Mouse (Mus musculus) left cerebral cortex, postnatal 4 days (tissue): ENCODE results near the gene Pum2. TPM values are rescaled to one million over a fixed set of nuclear protein-coding genes. Genes with fewer than 3 reads are reported as not detected.
"Not testable (repeated sequence)": the region's sequence is repeated elsewhere in the genome, so short reads cannot be mapped to it uniquely, and the experiment has no call there.

Source experiments
- DNase-seq: peaks from one replicate; pipeline ENCODE4 v3.0.0-alpha.2; 2022
- intact Hi-C: fragments of 180-260 bp; cut with DNase I; formaldehyde crosslinking; loops from one replicate; pipeline ENCODE4 v1.15.1; 2025
- total RNA-seq, 2 experiments: library from RNA; stranded (reverse); gene quantifications; 2 replicates each; pipeline ENCODE4 v1.2.3; 2021

The Pum2 gene
- total RNA-seq = 100 to 1,000 TPM; 183 to 192 TPM

DNA sequence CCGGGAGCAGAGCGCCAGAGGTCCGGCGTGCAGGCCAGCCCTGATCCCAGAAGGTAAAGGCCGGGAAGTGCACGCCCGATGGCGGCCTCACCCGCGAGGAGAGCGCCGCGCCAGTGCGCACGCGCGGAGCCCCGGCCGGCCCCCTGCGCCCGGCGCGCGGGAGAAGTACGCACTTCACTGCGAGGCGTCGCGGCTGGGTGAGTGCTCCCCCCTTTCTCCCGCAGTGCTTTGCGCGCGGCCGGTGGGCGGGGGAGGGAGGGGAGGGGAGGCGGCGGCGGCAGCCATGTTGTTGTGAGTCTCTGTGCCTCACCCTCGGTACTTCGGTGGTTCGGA is at the start of gene Pum2:
Pum2 (plus strand) TSS at position 161 of the 333 bp plus-strand sequence.
- intact Hi-C loops = no loop called here
- peak; percentile 97 for DNase-seq

DNA sequence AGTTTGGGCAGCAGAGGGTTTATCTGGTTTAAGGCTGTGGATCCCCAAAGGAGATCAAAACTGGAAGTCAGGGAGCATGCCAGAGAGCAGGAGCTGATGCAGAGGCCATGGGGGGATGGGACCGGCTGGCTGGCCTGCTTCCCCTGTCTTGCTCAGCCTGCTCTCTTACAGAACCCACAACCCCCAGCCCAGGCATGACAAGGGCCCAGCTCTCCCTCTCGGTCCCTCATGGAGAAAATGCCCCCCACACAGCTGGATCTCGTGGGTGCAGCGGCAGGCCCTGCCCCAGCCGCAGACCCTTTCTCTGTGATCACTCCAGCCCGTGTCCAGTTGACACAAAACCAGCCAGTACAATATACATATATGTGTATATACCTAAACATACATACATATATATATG is 44.4 kb upstream of the Pum2 start:
- intact Hi-C loops = no loop called here
- DNase-seq = no peak

- intact Hi-C loops = no loop called here
- DNase-seq = no peak
These were observed 42.2 kb upstream of the Pum2 start for GRCm38 (mm10) chr12:8631691-8632090.

DNA sequence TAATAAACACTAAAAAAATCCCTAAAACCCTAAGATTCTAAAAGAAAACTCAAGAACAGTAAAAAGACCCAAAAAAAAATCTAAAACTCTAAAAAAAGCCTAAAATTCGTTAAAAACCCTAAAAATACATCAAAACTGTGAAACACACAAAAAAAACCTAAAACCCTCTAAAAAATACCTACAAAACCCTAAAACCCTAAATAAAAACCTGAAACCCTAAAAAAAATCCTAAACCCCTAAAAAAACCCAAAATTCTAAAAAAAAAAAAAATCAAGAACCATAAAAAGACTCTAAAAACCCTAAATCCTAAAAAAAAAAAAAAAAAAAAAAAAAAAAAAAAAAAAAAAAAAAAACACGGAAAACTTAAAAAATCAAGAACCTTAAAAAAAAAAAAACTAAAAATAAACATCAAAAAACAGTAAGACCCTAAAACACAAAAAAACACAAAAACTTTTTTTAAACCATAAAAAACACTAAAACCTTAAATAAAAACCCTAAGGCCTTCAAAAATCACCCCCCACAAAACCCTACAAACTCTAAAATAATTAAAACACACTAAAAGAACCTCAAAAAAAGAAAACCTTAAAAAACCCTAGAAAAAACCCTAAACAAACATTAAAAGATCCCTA is 41.1 kb upstream of the Pum2 start:
- intact Hi-C loops = no loop called here

GRCm38 (mm10) chr12:8634306-8634705 is 39.6 kb upstream of the Pum2 start:
- intact Hi-C loops = no loop called here
- DNase-seq = no peak

More for the DNA sequence above, 41.1 kb upstream of the Pum2 start:
- DNase-seq = no peak

GRCm38 (mm10) chr12:8635546-8635945 is 38.4 kb upstream of the Pum2 start:
- no peak for DNase-seq
- intact Hi-C loops = no loop called here

GRCm38 (mm10) chr12:8636945-8637344 is 37.0 kb upstream of the Pum2 start:
- intact Hi-C loops = no loop called here
- no peak for DNase-seq

GRCm38 (mm10) chr12:8638411-8639087 is 35.4 kb upstream of the Pum2 start:
- intact Hi-C loops = not testable (repeated sequence)
- peak; percentile 64 for DNase-seq

DNA sequence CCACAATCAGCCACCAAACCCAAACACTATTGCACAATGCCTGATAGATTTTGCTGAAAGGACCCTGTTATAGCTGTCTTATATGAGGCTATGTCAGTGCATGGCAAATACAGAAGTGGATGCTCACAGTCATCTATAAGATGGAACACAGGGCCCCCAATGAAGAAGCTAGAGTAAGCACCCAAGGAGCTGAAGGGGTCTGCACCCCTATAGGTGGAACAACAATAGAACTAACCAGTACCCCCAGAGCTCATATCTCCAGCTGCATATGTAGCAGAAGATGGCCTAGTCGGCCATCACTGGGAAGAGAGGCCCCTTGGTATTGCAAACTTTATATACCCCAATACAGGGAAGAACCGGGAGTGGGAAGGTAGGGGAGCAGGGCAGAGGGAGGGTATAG is 33.7 kb upstream of the Pum2 start:
- intact Hi-C loops = not testable (repeated sequence)

DNA sequence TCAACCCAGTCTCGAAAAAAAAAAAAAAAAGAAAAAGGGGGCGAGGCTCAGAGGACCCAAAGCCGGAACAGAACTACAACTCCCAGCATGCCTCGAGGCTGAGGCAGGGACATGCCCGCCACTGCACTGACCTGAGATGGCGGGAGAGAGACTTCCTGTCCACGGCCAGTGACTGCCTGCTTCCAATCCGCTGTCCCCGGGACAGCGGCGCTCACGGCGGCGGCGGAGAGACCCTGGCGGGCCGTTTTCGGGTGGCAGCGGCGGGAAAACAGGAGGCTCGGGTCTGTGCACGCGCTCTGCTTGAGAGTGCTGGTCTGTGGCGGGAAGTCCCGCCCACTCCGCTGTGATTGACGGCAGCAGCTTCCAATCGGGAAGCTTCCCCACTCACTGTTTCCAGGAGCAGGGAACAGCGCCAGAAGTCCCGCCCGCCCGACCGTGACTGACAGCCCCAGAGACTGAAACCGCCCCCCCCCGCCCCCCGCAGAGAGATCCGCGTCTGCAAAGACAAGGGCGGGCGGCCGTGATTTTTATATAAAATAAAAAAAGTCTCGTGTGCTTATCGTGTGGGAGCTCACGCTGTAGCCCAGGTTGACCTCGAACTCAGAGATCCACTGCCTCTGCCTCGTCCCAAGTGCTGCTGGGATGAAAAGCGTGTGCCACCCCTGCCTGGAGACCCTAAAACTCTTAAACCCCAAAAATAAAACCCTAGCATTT is 33.1 kb upstream of the Pum2 start:
- intact Hi-C loops = no loop called here

More for the DNA sequence above, 33.7 kb upstream of the Pum2 start:
- not testable (repeated sequence) for DNase-seq

GRCm38 (mm10) chr12:8641425-8641735 is 32.6 kb upstream of the Pum2 start:
- DNase-seq = peak; percentile 23
- intact Hi-C loops = no loop called here

More for the DNA sequence above, 33.1 kb upstream of the Pum2 start:
- DNase-seq = peak; percentile 99

GRCm38 (mm10) chr12:8648211-8648610 is 25.7 kb upstream of the Pum2 start:
- DNase-seq, intact Hi-C loops: not testable (repeated sequence)

DNA sequence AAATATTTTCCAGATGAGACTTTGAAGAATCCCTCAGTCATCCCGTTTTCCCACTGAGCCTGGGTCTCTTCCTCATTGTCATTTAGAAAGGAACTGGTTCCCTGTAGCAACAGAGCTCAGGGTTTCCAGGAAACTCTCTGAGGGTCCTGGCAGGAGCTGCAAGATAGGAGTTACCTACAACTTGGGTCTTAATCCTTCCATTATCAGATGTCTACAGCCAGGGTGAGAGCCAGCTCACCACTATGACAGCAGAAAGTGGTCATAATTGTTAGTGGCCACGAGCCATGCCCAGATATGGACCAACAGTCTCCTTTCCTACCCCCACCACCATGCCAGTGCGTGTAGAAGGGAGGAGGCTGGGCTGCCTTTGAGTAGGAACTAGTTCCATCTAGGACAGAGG is 23.9 kb upstream of the Pum2 start:
- DNase-seq, intact Hi-C loops: not testable (repeated sequence)

GRCm38 (mm10) chr12:8656596-8656995 is 17.3 kb upstream of the Pum2 start:
- intact Hi-C loops = no loop called here
- DNase-seq = no peak

GRCm38 (mm10) chr12:8657116-8657515 is 16.8 kb upstream of the Pum2 start:
- intact Hi-C loops = no loop called here
- no peak for DNase-seq

GRCm38 (mm10) chr12:8657629-8658366 is 16.1 kb upstream of the Pum2 start:
- intact Hi-C loops = no loop called here
- DNase-seq = no peak

DNA sequence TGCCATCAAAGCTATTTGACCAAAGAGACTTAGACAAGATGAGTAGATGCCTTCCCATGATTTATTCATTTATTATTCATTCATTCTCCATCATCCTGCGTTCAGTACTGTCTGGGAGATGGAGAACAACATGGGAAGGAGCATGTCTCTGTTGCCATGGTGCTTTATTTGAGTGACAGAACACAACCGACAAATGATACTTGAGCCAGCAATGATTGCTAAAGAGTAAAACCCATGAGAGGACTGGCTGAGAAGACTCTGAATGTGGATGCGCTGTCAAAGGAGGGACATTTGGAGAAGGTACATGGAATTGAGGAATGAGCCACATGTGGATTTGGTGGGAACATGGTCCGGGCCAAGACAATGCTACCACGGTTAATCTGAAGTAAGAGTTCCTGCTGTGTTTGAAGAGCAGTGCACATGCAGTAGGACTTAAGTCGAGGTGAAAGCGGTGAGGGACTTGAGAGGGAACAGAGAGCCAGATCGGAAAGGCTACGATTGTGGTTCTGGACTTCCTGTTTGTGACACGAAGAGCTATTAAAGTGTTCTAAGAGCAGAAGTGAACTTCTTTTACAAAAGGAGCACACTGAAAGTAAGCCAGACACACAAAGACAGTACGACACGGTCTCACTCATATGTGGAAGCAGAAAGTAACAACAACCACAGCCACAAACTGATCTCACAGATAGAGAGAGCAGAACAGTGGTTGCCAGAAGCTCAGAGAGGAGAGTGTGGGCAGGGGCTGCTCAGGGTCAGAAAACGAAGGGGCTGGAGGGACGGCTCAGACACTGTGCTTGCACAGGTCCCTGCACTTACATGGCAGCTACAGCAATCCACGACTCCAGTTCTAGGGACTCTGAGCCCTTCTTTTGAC is 14.3 kb upstream of the Pum2 start:
- no peak for DNase-seq
- intact Hi-C loops = no loop called here

DNA sequence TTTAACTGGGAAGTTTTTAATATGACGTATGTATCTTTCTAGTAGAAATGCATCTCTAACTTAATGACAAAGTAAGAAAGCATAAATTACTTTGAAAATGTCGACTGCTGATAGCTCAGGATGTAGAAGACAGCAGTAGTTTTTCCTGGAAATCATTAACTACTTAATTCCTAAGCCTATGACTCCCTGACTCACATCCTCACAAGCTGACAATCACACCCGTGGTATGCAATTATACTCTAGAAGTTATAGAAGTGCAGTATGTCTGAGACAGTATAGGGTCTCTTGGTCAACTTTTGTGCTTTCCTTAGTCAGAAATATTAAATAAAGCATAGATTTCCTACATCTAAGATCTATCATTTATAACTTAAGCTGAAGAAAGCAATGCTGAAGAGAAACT is 12.2 kb upstream of the Pum2 start:
- no peak for DNase-seq
- intact Hi-C loops = no loop called here

- DNase-seq = no peak
- intact Hi-C loops = no loop called here
These were observed 11.8 kb upstream of the Pum2 start for GRCm38 (mm10) chr12:8662175-8662574.

GRCm38 (mm10) chr12:8662721-8663120 is 11.2 kb upstream of the Pum2 start:
- DNase-seq = no peak
- intact Hi-C loops = no loop called here
